Mouse (Mus musculus): ENCODE data around the gene Pcbp3. TPM values are rescaled to one million over a fixed set of nuclear protein-coding genes. Genes with fewer than 3 reads are reported as not detected.

Gene Pcbp3
- polyA plus RNA-seq, 1 experiment from 2014 or later = 15.3 TPM

DNA sequence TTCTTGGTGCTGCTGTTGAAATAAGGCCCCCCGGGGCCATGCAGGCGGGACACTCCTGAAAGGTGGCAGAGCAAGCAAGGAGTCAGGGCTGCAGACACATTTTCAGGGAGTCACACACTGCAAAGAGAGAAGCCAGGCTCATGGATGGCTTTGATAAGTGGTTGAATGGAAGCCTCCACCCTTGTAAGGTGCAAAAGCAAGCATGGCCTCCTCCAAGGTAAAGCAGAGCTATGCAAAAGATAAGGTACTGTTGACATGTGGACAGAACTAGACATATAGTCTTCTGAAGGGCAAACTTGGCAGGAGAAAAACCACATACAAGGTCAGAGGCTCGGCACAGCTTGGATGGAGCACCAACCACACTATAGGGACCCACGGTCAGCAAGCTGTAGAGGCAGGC is 63.3 kb downstream of the Pcbp3 start:
- Histone ChIP-seq H3K27me3 (ENCODE audit: control insufficient read depth, insufficient read depth, low read length) (no peaks in the 10 kb centered on the region), H3K4me2 (replicated peaks; ENCODE audit: low read depth) (no peak overlapping the region), H3K4me1 (replicated peaks; ENCODE audit: control insufficient read depth, insufficient read depth) (peaks cover 1% of the 10 kb centered on the region; the same call in 1 of the 2 replicates), H3K27ac (replicated peaks) (no peak overlapping the region), H3K9me3 (ENCODE audit: control insufficient read depth, low read length) (no peaks in the 10 kb centered on the region), H3K4me3 (ENCODE audit: low read depth, low read length) (no peak overlapping the region), H3K9ac (ENCODE audit: low read length) (no peak overlapping the region), H3K36me3 (ENCODE audit: control insufficient read depth, insufficient read depth, low read length) (no peaks in the 10 kb centered on the region)
- no peak for TF ChIP-seq EP300 (optimal IDR thresholded peaks at IDR 0.05)
- no peak for TF ChIP-seq CTCF (IDR thresholded peaks at IDR 0.05; ENCODE audit: low read depth)
- WGBS = 82% methylated on average over 4 of the region's 4 CpGs
- DNase-seq (ENCODE audit: low spot score) (no peak), ATAC-seq (ENCODE audit: low FRiP score, low TSS enrichment) (no peak)

DNA sequence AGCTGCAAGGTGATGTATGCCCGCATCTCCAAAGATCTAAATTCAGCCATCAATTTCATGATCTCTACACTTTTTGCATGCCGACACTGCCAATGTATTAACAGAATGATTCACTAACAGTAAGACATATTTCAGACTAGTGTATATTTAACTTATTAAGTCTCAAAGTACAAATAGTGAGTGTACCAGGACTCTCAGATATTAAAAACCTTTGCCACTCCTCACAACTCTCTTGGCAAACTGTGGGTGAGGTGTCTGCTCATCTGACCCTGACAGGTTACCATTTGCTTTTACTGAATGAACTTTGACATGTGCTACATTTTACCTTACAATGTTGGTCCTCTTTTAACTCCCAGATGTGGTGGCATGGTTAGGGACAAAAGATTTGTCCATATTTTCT is 70.2 kb downstream of the Pcbp3 start:
- TF ChIP-seq CTCF (IDR thresholded peaks at IDR 0.05; ENCODE audit: low read depth) = no peak
- Histone ChIP-seq H3K4me2 (replicated peaks; ENCODE audit: low read depth) (no peak overlapping the region), H3K27ac (replicated peaks) (no peak overlapping the region), H3K4me1 (replicated peaks; ENCODE audit: control insufficient read depth, insufficient read depth) (no peaks in the 10 kb centered on the region), H3K9me3 (ENCODE audit: control insufficient read depth, low read length) (no peaks in the 10 kb centered on the region), H3K36me3 (ENCODE audit: control insufficient read depth, insufficient read depth, low read length) (no peaks in the 10 kb centered on the region), H3K27me3 (ENCODE audit: control insufficient read depth, insufficient read depth, low read length) (no peaks in the 10 kb centered on the region), H3K9ac (ENCODE audit: low read length) (no peak overlapping the region), H3K4me3 (ENCODE audit: low read depth, low read length) (no peak overlapping the region)
- DNase-seq (ENCODE audit: low spot score) = no peak
- 93% methylated on average over 2 of the region's 2 CpGs for WGBS
- ATAC-seq (ENCODE audit: low FRiP score, low TSS enrichment) = no peak

DNA sequence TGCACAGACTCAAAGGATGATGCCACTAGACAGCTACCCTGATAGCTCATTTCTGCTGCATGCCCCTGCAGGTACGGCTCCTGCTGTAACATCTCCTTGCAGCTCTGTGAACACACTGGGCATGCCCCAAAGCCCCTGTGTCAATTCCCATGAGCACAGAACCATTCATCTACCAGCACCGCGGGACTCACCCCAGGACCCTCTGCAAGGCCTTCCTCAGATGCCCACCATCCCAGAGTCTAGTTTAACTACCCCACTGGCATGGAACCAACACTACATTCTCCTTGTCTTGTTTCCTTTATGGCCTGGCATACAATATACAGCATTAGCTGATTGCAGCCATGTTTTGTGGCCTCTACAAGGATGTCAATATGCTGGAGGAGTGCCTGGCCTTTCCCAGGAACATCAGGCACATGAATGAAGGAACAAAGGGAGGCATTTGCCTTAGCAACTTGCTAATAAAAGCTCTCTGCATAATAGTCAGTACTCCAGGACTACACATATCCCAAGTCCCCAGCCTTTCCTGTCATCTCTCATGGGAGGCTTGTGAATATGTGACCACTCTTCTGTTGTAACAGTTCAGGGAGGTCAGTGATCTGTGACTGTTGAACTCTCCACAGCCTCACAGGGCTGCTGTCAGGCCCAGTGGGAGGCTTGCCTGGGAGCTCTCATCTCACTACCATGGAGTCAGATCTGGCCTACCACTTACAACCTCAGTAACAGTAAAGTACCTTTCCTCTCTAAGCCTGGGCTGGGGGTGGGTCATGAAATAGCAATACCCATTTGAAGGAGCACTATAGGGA is 78.0 kb downstream of the Pcbp3 start:
- H3K27me3 ChIP-seq (ENCODE audit: control insufficient read depth, insufficient read depth, low read length) = no peaks in the 10 kb centered on the region
- no peaks in the 10 kb centered on the region for H3K9me3 ChIP-seq (ENCODE audit: control insufficient read depth, low read length)
- no peak for DNase-seq (ENCODE audit: low spot score)
- ATAC-seq (ENCODE audit: low FRiP score, low TSS enrichment) = no peak
- WGBS = 77% methylated on average over 3 of the region's 3 CpGs
- H3K9ac ChIP-seq (ENCODE audit: low read length) = no peak overlapping the region
- no peak overlapping the region for H3K4me2 ChIP-seq (replicated peaks; ENCODE audit: low read depth)
- H3K27ac ChIP-seq (replicated peaks) = no peak overlapping the region; the same call in 1 of the 2 replicates
- H3K4me1 ChIP-seq (replicated peaks; ENCODE audit: control insufficient read depth, insufficient read depth) = no peaks in the 10 kb centered on the region
- H3K36me3 ChIP-seq (ENCODE audit: control insufficient read depth, insufficient read depth, low read length) = no peaks in the 10 kb centered on the region
- no peak overlapping the region for H3K4me3 ChIP-seq (ENCODE audit: low read depth, low read length)
- TF ChIP-seq CTCF (IDR thresholded peaks at IDR 0.05; ENCODE audit: low read depth) = no peak
- no peak for TF ChIP-seq EP300 (optimal IDR thresholded peaks at IDR 0.05)

DNA sequence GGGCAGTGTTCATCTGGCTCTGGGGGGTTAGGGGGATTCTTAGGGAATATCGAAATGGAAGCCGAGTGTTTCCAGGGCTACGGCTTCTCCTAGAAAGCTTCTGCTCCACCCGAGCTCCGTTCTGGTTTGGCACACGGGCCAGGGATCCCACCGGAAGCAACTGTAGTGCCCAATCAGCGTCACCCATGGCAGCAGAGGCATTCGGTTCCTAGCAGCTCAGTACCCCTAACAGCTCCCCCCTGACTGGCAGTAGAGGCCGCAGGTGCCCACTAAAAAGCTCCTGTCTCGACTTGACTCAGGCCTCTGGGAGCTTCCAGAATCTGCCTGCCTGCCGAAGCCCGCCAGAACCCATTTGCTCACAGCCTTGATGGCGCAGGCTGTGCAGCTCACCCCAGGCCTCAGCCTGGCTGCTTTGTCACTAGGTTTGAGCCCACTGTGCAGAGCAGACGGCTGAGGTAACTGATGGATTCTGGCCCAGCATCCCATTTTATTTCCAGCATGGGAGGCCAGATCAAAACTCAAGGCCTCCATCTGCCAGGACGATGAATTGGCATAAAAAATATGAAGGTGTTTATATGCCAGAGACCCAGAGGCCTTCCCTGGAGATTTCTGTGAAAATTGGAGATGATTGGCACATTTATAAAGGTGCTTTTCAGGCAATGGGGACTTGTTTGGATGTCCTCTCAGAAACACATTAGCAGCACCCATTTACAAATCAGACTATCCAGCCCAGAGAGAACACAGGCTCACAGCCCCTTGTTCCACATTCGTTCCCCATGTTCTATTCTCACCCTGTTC is 78.8 kb downstream of the Pcbp3 start:
- ATAC-seq (ENCODE audit: low FRiP score, low TSS enrichment) (no peak), DNase-seq (ENCODE audit: low spot score) (no peak)
- no peak overlapping the region for H3K4me3 ChIP-seq (ENCODE audit: low read depth, low read length)
- H3K4me1 ChIP-seq (replicated peaks; ENCODE audit: control insufficient read depth, insufficient read depth) = no peaks in the 10 kb centered on the region
- H3K9me3 ChIP-seq (ENCODE audit: control insufficient read depth, low read length) = no peaks in the 10 kb centered on the region
- H3K27me3 ChIP-seq (ENCODE audit: control insufficient read depth, insufficient read depth, low read length) = no peaks in the 10 kb centered on the region
- 69% methylated on average over 17 of the region's 17 CpGs for WGBS
- no peak overlapping the region; the same call in 1 of the 2 replicates for H3K27ac ChIP-seq (replicated peaks)
- TF ChIP-seq CTCF (IDR thresholded peaks at IDR 0.05; ENCODE audit: low read depth) = no peak
- TF ChIP-seq EP300 (optimal IDR thresholded peaks at IDR 0.05) = no peak
- H3K9ac ChIP-seq (ENCODE audit: low read length) = no peak overlapping the region
- no peak overlapping the region for H3K4me2 ChIP-seq (replicated peaks; ENCODE audit: low read depth)
- no peaks in the 10 kb centered on the region for H3K36me3 ChIP-seq (ENCODE audit: control insufficient read depth, insufficient read depth, low read length)

DNA sequence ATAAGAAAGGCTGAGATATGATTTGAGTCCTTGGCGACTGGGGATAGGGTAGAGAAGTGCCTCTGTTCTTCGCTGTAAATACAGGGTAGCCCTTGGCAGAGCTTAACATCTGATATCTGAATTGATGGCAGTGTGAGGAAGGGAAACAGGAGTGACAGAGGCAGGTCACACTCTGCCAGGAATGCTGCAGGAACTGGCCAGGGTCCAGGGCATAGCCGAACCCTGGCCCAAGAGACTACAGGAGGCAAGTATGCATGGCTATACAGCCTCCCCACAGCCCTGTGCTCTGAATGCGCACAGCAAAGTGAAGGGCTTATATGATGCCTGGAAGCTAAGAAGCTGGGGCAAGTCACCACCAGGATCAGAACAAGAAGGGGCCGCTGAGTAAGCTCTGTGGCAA is 79.8 kb downstream of the Pcbp3 start:
- H3K27ac ChIP-seq (replicated peaks) = no peak overlapping the region
- TF ChIP-seq CTCF (IDR thresholded peaks at IDR 0.05; ENCODE audit: low read depth) (no peak), EP300 (optimal IDR thresholded peaks at IDR 0.05) (no peak)
- no peak for DNase-seq (ENCODE audit: low spot score)
- no peaks in the 10 kb centered on the region for H3K27me3 ChIP-seq (ENCODE audit: control insufficient read depth, insufficient read depth, low read length)
- H3K4me2 ChIP-seq (replicated peaks; ENCODE audit: low read depth) = no peak overlapping the region
- ATAC-seq (ENCODE audit: low FRiP score, low TSS enrichment) = no peak
- H3K4me3 ChIP-seq (ENCODE audit: low read depth, low read length) = no peak overlapping the region
- WGBS = 48% methylated on average over 5 of the region's 5 CpGs
- H3K9ac ChIP-seq (ENCODE audit: low read length) = no peak overlapping the region
- no peaks in the 10 kb centered on the region for H3K4me1 ChIP-seq (replicated peaks; ENCODE audit: control insufficient read depth, insufficient read depth)
- H3K9me3 ChIP-seq (ENCODE audit: control insufficient read depth, low read length) = no peaks in the 10 kb centered on the region
- no peaks in the 10 kb centered on the region for H3K36me3 ChIP-seq (ENCODE audit: control insufficient read depth, insufficient read depth, low read length)

DNA sequence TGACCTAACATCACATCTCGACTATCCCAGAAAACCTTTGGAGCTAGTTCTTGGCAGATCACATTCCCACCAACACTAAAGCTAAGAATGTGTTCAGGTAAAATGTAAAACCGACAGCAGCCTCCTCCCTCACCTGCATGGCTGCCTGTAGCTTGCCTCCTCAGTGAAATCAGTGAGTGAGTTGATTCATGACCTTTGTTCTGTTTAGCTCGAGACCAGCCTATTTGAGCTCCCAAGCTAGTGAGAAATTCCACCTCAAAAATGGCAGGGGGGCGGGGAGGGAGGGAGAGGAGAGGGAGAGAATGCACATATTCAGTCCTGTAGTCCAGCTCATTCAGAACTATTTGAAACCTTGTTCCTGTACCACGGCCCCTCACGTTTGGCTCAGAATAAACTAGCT is 86.4 kb downstream of the Pcbp3 start:
- Histone ChIP-seq H3K4me1 (replicated peaks; ENCODE audit: control insufficient read depth, insufficient read depth) (no peaks in the 10 kb centered on the region), H3K4me3 (ENCODE audit: low read depth, low read length) (no peak overlapping the region), H3K27me3 (ENCODE audit: control insufficient read depth, insufficient read depth, low read length) (no peaks in the 10 kb centered on the region), H3K9me3 (ENCODE audit: control insufficient read depth, low read length) (no peaks in the 10 kb centered on the region), H3K36me3 (ENCODE audit: control insufficient read depth, insufficient read depth, low read length) (no peaks in the 10 kb centered on the region), H3K9ac (ENCODE audit: low read length) (no peak overlapping the region), H3K4me2 (replicated peaks; ENCODE audit: low read depth) (no peak overlapping the region), H3K27ac (replicated peaks) (no peak overlapping the region)
- 54% methylated on average over 6 of the region's 6 CpGs for WGBS
- DNase-seq (ENCODE audit: low spot score) (no peak), ATAC-seq (ENCODE audit: low FRiP score, low TSS enrichment) (no peak)
- TF ChIP-seq EP300 (optimal IDR thresholded peaks at IDR 0.05) (no peak), CTCF (IDR thresholded peaks at IDR 0.05; ENCODE audit: low read depth) (no peak)

All from stomach, postnatal 0 days (tissue).